Mouse (Mus musculus) CH12.LX (cell line): ENCODE measurements around the gene Shbg. TPM values are rescaled to one million over a fixed set of nuclear protein-coding genes. Genes with fewer than 3 reads are reported as not detected.
"Not testable (repeated sequence)": the region's sequence is repeated elsewhere in the genome, so short reads cannot be mapped to it uniquely, and the experiment has no call there.

Experiments
- DNase-seq: peaks from one replicate; pipeline ENCODE4 v3.0.0-alpha.2; 2013; ENCODE audit errors: extremely low read depth
- H3K27ac ChIP-seq: 2 replicates; pipeline ENCODE4 v1.5.1; 2012; ENCODE audit warnings: low read depth, mild to moderate bottlenecking, control low read depth, moderate library complexity; ENCODE audit not compliant: insufficient read depth
- H3K27me3 ChIP-seq: replicated peaks from 2 replicates; pipeline ENCODE3; 2012; ENCODE audit warnings: inconsistent platforms
- H3K36me3 ChIP-seq, 2 experiments: replicated peaks in 1 of 2; 2 replicates each; pipeline versions ENCODE3 to v1.6.1; 2012; ENCODE audit warnings: inconsistent platforms in 1 of 2, low read length in 1 of 2, mild to moderate bottlenecking in 1 of 2, mixed read lengths in 1 of 2, moderate library complexity in 1 of 2; ENCODE audit not compliant: control insufficient read depth in 1 of 2, insufficient read depth in 1 of 2
- H3K4me1 ChIP-seq, 2 experiments: 2 replicates each; pipeline ENCODE4 v1.6.1; 2012; ENCODE audit warnings: inconsistent platforms in 1 of 2, moderate library complexity in 1 of 2; ENCODE audit not compliant: insufficient read depth in 2 of 2, control insufficient read depth in 1 of 2
- H3K4me2 ChIP-seq: 2 replicates; pipeline ENCODE4 v1.6.1; 2012; ENCODE audit warnings: low read depth, mild to moderate bottlenecking, control low read depth; ENCODE audit not compliant: poor library complexity, insufficient read depth, severe bottlenecking
- H3K4me3 ChIP-seq, 3 experiments: fragments of 150-350 bp in 1 of 3; sonication (generic) in 1 of 3; replicated peaks in 1 of 3; 2 replicates each; pipeline versions ENCODE3 to v1.5.1; 2011 to 2012; ENCODE audit warnings: low read depth in 2 of 3, low read length in 2 of 3, mild to moderate bottlenecking in 2 of 3, moderate library complexity in 2 of 3, control low read depth in 1 of 3, improper control_type of control experiment in 1 of 3, inconsistent platforms in 1 of 3, mixed read lengths in 1 of 3; ENCODE audit not compliant: poor library complexity in 1 of 3
- H3K79me2 ChIP-seq: replicated peaks from 2 replicates; pipeline ENCODE4 v1.6.1; 2012; ENCODE audit warnings: mild to moderate bottlenecking, moderate library complexity; ENCODE audit not compliant: control insufficient read depth, poor library complexity, insufficient read depth, severe bottlenecking; ENCODE audit errors: extremely low read depth
- H3K9ac ChIP-seq: 2 replicates; pipeline ENCODE4 v1.6.1; 2012; ENCODE audit warnings: low read depth, mild to moderate bottlenecking, control low read depth, moderate library complexity; ENCODE audit not compliant: insufficient read depth
- H3K9me3 ChIP-seq: replicated peaks from 2 replicates; pipeline ENCODE3; 2012; ENCODE audit warnings: low read length, inconsistent platforms, mixed read lengths
- CHD2 ChIP-seq: IDR thresholded peaks from 2 replicates; pipeline ENCODE4 v1.6.1; 2011; ENCODE audit warnings: low read length, improper control_type of control experiment
- CTCF ChIP-seq, 2 experiments: IDR thresholded peaks in 1 of 2; conservative IDR thresholded peaks in 1 of 2; 2 replicates each; pipeline ENCODE4 v1.5.1; 2011 to 2012; ENCODE audit warnings: low read depth in 2 of 2, low read length in 2 of 2, improper control_type of control experiment in 1 of 2, inconsistent platforms in 1 of 2, mild to moderate bottlenecking in 1 of 2, moderate library complexity in 1 of 2
- GABPA ChIP-seq: IDR thresholded peaks from 2 replicates; pipeline ENCODE4 v1.6.1; 2012; ENCODE audit warnings: low read depth, low read length, improper control_type of control experiment, inconsistent platforms; ENCODE audit not compliant: insufficient replicate concordance
- MYC ChIP-seq: IDR thresholded peaks from 2 replicates; pipeline ENCODE4 v1.6.1; 2011; ENCODE audit warnings: low read depth, mild to moderate bottlenecking, improper control_type of control experiment, low read length
- NRF1 ChIP-seq: IDR thresholded peaks from 2 replicates; pipeline ENCODE4 v1.6.1; 2014; ENCODE audit warnings: low read depth, mild to moderate bottlenecking, inconsistent platforms, low read length, improper control_type of control experiment, moderate library complexity
- POLR2A ChIP-seq: IDR thresholded peaks from 2 replicates; pipeline ENCODE4 v1.6.1; 2011; ENCODE audit warnings: low read depth, mild to moderate bottlenecking, improper control_type of control experiment, low read length
- RAD21 ChIP-seq: IDR thresholded peaks from 2 replicates; pipeline ENCODE4 v1.6.1; 2011; ENCODE audit warnings: low read depth, mild to moderate bottlenecking, low read length, improper control_type of control experiment, moderate library complexity
- SMC3 ChIP-seq: IDR thresholded peaks from 2 replicates; pipeline ENCODE4 v1.6.1; 2011; ENCODE audit warnings: low read depth, low read length, improper control_type of control experiment
- TBP ChIP-seq: conservative IDR thresholded peaks from 2 replicates; pipeline ENCODE4 v1.6.1; 2011; ENCODE audit warnings: low read depth, low read length, improper control_type of control experiment
- ZNF384 ChIP-seq: IDR thresholded peaks from 2 replicates; pipeline ENCODE4 v1.6.1; 2012; ENCODE audit warnings: low read depth, low read length, improper control_type of control experiment, inconsistent platforms
- dilution Hi-C: fragments of 300-500 bp; cut with MboI; formaldehyde crosslinking; loops from 2 replicates; pipeline ENCODE4 v1.14.3; 2020; ENCODE audit warnings: low sequenced_read_pairs; ENCODE audit not compliant: extremely low pct_unique_long_range_greater_than_20kb, extremely low pct_ligation_motif_present
- in situ Hi-C: fragments of 300-500 bp; cut with MboI; formaldehyde crosslinking; loops from 3 replicates; pipeline ENCODE4 v1.14.3; 2019; ENCODE audit warnings: low sequenced_read_pairs, low pct_ligation_motif_present, low pct_unique_long_range_greater_than_20kb, mixed read lengths
- polyA plus RNA-seq: library from polyadenylated mRNA; unstranded; fragments of >175 nt; gene quantifications from 2 replicates; pipeline ENCODE4 v1.2.1, GENCODE M21; 2012; ENCODE audit warnings: low read depth; ENCODE audit not compliant: insufficient read length
- total RNA-seq, 2 experiments: library from RNA; depleted of rRNA; stranded (reverse); fragments of 300-350 nt in 1 of 2; fragments of >200 nt in 1 of 2; gene quantifications; 2 replicates each; pipeline ENCODE4 v1.2.3; 2012 to 2014

Shbg gene
- total and polyA plus RNA-seq, 3 experiments = not detected

DNA sequence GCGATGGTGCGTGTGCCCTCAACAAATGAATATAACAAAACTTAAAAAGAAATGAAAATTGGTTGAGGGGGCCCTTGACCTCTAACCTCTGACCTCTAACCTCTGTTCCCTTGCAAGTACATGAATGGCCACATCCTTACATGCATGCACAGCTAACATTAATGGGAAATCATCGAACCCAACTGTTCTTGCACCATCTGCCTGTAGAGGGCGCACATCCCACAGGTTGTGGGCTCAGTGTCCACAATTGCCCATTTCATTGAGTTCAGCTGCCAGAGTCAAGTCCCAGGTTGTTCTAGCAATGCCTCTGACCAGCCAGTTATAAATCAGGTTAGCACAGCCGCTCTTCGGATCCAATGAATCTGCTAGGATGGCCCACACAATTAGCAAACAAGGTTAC lies 10.6 kb upstream of the Shbg start:
- in situ Hi-C loops = no loop called here
- Histone ChIP-seq H3K79me2 (peaks cover 2% of the 10 kb centered on the region), H3K4me1 (peaks cover 0 to 16% of the 10 kb centered on the region in 2 experiments; a peak in 2 of 4 replicates), H3K9ac (no peak overlapping the region), H3K27ac (no peak overlapping the region)
- TF ChIP-seq TBP (0 out of 2 replicates have a peak, but pooled peaks have one; percentile 28), GABPA (no peak), RAD21 (peak; percentile 74), POLR2A (0 out of 2 replicates have a peak, but pooled peaks have one; percentile 21), CHD2 (no peak), CTCF (conservative IDR thresholded peaks at IDR 0.05 in 1 of 2, IDR thresholded peaks at IDR 0.05 in 1 of 2; ENCODE audit: low read depth in 2 of 2, low read length in 2 of 2) (peak; percentile 95 to 99), SMC3 (peak; percentile 63)
- TF ChIP-seq, all 38 proteins: peak for 5
- peak; percentile 91 for DNase-seq
- Histone ChIP-seq H3K9me3 (no peaks in the 10 kb centered on the region), H3K4me2 (peak overlapping the region; percentile 67), H3K36me3 (no peaks in the 10 kb centered on the region), H3K4me3 (no peak overlapping the region), H3K27me3 (peaks cover 2% of the 10 kb centered on the region)
- dilution Hi-C loops = no loop called here

DNA sequence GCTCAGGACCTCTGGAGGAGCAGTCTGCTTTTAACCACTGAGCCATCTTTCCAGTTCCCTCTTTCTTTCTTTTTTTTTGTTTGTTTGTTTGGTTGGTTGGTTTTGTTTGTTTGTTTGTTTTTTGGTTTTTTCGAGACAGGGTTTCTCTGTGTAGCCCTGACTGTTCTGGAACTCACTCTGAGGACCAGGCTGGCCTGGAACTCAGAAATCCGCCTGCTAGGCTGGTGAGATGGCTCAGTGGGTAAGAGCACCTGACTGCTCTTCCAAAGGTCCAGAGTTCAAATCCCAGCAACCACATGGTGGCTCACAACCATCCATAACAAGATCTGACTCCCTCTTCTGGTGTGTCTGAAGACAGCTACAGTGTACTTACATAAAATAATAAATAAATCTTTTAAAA lies 6.6 kb upstream of the Shbg start:
- dilution Hi-C loops = not testable (repeated sequence)

DNA sequence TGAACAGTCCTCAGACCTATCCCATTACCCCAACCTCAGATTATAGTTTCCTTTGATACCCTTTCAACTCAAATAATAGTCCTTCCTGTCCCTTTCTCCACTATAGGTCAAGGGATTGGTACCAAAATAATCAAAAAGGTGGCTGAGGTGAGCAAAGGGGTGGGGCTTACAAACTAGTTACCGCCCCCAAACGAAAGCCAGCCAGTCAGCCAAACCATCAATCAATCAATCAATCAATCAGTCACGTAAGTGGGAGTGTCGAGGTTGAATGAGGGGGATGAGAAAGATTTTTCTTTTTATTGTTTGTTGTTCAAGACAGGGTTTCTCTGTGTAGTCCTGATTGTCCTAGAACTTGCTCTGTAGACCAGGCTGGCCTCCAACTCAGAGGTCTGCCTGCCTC lies 5.3 kb upstream of the Shbg start:
- DNase-seq = no peak
- Histone ChIP-seq H3K27me3 (peaks cover 34% of the 10 kb centered on the region), H3K9ac (no peak overlapping the region), H3K4me1 (no peaks in the 10 kb centered on the region; a peak in 1 of 4 replicates), H3K36me3 (no peaks in the 10 kb centered on the region), H3K4me2 (no peak overlapping the region), H3K9me3 (no peaks in the 10 kb centered on the region), H3K79me2 (no peaks in the 10 kb centered on the region), H3K4me3 (no peak overlapping the region), H3K27ac (no peak overlapping the region)
- in situ Hi-C loops = no loop called here
- dilution Hi-C loops = no loop called here
- TF ChIP-seq NRF1 = no peak
- TF ChIP-seq RAD21 = no peak
- no peak for TF ChIP-seq MYC
- TF ChIP-seq ZNF384 = no peak

More for the DNA sequence above, 6.6 kb upstream of the Shbg start:
- H3K9ac ChIP-seq, H3K4me1 ChIP-seq, H3K79me2 ChIP-seq, DNase-seq, H3K9me3 ChIP-seq, H3K36me3 ChIP-seq, H3K4me2 ChIP-seq, in situ Hi-C loops, H3K27ac ChIP-seq, H3K4me3 ChIP-seq: not testable (repeated sequence)
- peak; percentile 60; the same call in 1 of the 2 replicates for TF ChIP-seq TBP
- peaks cover 25% of the 10 kb centered on the region for H3K27me3 ChIP-seq
